Mouse (Mus musculus) left cerebral cortex, postnatal 10 days (tissue): ENCODE measurements around the gene Slc22a23. TPM values are rescaled to one million over a fixed set of nuclear protein-coding genes. Genes with fewer than 3 reads are reported as not detected.

Experiments used
- DNase-seq, 2 experiments: peaks; one replicate each; pipeline ENCODE4 v3.0.0; 2021 to 2022; ENCODE audit warnings: low spot score in 2 of 2, mixed read lengths in 1 of 2; ENCODE audit errors: extremely low spot score in 1 of 2
- intact Hi-C: fragments of 180-260 bp; cut with DNase I; formaldehyde crosslinking; loops from one replicate; pipeline ENCODE4 v1.15.1; 2025
- total RNA-seq, 2 experiments: library from RNA; stranded (reverse); gene quantifications; 2 replicates each; pipeline ENCODE4 v1.2.3; 2021

Slc22a23 gene
- total RNA-seq, 2 experiments from 2014 or later: 70.3 to 73.6 TPM

- DNase-seq: peak; percentile 57 to 68
- intact Hi-C loops: no loop called here
Observed at GRCm38 (mm10) chr13:34131011-34131707, 213.8 kb downstream of the Slc22a23 start.

GRCm38 (mm10) chr13:34130226-34130731, 214.7 kb downstream of the Slc22a23 start, which contains the start of gene Tubb2b:
Tubb2b (minus strand) TSS chr13:34130466.
- DNase-seq: peak; percentile 93
- intact Hi-C loops: loop anchor here (1.0 kb wide), 1 partner anchor 53 kb away; no protein-coding TSS in a partner anchor

GRCm38 (mm10) chr13:34129485-34130225, 215.3 kb downstream of the Slc22a23 start:
- intact Hi-C loops: loop anchor here (1.0 kb wide), 1 partner anchor 52 kb away; no protein-coding TSS in a partner anchor

More at GRCm38 (mm10) chr13:34129485-34130225, 215.3 kb downstream of the Slc22a23 start:
- DNase-seq: peak; percentile 75 to 82

Other genes with a start within 250 kb of the Slc22a23 start
- 1,000 to 10,000 TPM; 1,287 to 1,419 TPM for gene Tubb2b, start 214.7 kb downstream of the Slc22a23 start, total RNA-seq
- gene Psmg4, start 182.2 kb downstream of the Slc22a23 start, total RNA-seq: 10 to 100 TPM; 29.5 to 30.0 TPM